Mouse (Mus musculus): ENCODE results near the gene Cd209b. TPM values are rescaled to one million over a fixed set of nuclear protein-coding genes. Genes with fewer than 3 reads are reported as not detected.

Gene Cd209b
- polyA plus RNA-seq (2012; rRNA removed), result 0.20 and 3.4 TPM in 2 replicates

GRCm38 (mm10) chr8:3926744-3927143, at the start of gene Cd209b:
Cd209b (minus strand) TSS chr8:3926844.
- Histone ChIP-seq H3K27me3 (ENCODE audit: control insufficient read depth, insufficient read depth, low read length) (no peaks in the 10 kb centered on the region), H3K4me1 (replicated peaks; ENCODE audit: control insufficient read depth, insufficient read depth, low read length) (no peaks in the 10 kb centered on the region), H3K27ac (ENCODE audit: control insufficient read depth, insufficient read depth, low read length) (no peak within 1 kb of the TSS), H3K36me3 (ENCODE audit: control insufficient read depth, insufficient read depth, low read length) (no peaks in the 10 kb centered on the region), H3K4me3 (ENCODE audit: control insufficient read depth, insufficient read depth, low read length) (no peak within 1 kb of the TSS)
- DNase-seq, result no peak
- WGBS, result 94% methylated on average over 3 of the region's 3 CpGs
- TF ChIP-seq CTCF (IDR thresholded peaks at IDR 0.05; ENCODE audit: borderline replicate concordance, control insufficient read depth, extremely low read depth, insufficient read depth, low read length, poor library complexity) (no peak), POLR2A (IDR thresholded peaks at IDR 0.05; ENCODE audit: control insufficient read depth, extremely low read depth, insufficient read depth, low read length, poor library complexity) (no peak)

GRCm38 (mm10) chr8:3956037-3956436, 29.4 kb upstream of the Cd209b start:
- WGBS, result 42% methylated on average over 1 of the region's 1 CpGs
- H3K4me1 ChIP-seq (replicated peaks; ENCODE audit: control insufficient read depth, insufficient read depth, low read length), result no peaks in the 10 kb centered on the region
- no peak for TF ChIP-seq POLR2A (IDR thresholded peaks at IDR 0.05; ENCODE audit: control insufficient read depth, extremely low read depth, insufficient read depth, low read length, poor library complexity)
- no peak for TF ChIP-seq CTCF (IDR thresholded peaks at IDR 0.05; ENCODE audit: borderline replicate concordance, control insufficient read depth, extremely low read depth, insufficient read depth, low read length, poor library complexity)

GRCm38 (mm10) chr8:3954646-3955045, 28.0 kb upstream of the Cd209b start, which contains the start of gene Cd209c:
Cd209c (minus strand) TSS chr8:3954746.
- Histone ChIP-seq H3K27ac (ENCODE audit: control insufficient read depth, insufficient read depth, low read length) (no peak within 1 kb of the TSS), H3K4me3 (ENCODE audit: control insufficient read depth, insufficient read depth, low read length) (no peak within 1 kb of the TSS), H3K27me3 (ENCODE audit: control insufficient read depth, insufficient read depth, low read length) (no peaks in the 10 kb centered on the region), H3K4me1 (replicated peaks; ENCODE audit: control insufficient read depth, insufficient read depth, low read length) (no peaks in the 10 kb centered on the region), H3K36me3 (ENCODE audit: control insufficient read depth, insufficient read depth, low read length) (no peaks in the 10 kb centered on the region)
- TF ChIP-seq CTCF (IDR thresholded peaks at IDR 0.05; ENCODE audit: borderline replicate concordance, control insufficient read depth, extremely low read depth, insufficient read depth, low read length, poor library complexity), result no peak
- WGBS, result 63% methylated on average over 1 of the region's 1 CpGs
- DNase-seq, result no peak

More at GRCm38 (mm10) chr8:3956037-3956436, 29.4 kb upstream of the Cd209b start:
- no peak for DNase-seq
- H3K27me3 ChIP-seq (ENCODE audit: control insufficient read depth, insufficient read depth, low read length), result no peaks in the 10 kb centered on the region
- no peak overlapping the region for H3K27ac ChIP-seq (ENCODE audit: control insufficient read depth, insufficient read depth, low read length)
- H3K4me3 ChIP-seq (ENCODE audit: control insufficient read depth, insufficient read depth, low read length), result no peak overlapping the region
- H3K36me3 ChIP-seq (ENCODE audit: control insufficient read depth, insufficient read depth, low read length), result no peaks in the 10 kb centered on the region

- Histone ChIP-seq H3K27ac (ENCODE audit: control insufficient read depth, insufficient read depth, low read length) (no peak overlapping the region), H3K27me3 (ENCODE audit: control insufficient read depth, insufficient read depth, low read length) (no peaks in the 10 kb centered on the region), H3K4me1 (replicated peaks; ENCODE audit: control insufficient read depth, insufficient read depth, low read length) (no peaks in the 10 kb centered on the region), H3K4me3 (ENCODE audit: control insufficient read depth, insufficient read depth, low read length) (no peak overlapping the region), H3K36me3 (ENCODE audit: control insufficient read depth, insufficient read depth, low read length) (no peaks in the 10 kb centered on the region)
- WGBS, result 43% methylated on average over 3 of the region's 3 CpGs
- no peak for DNase-seq
- TF ChIP-seq CTCF (IDR thresholded peaks at IDR 0.05; ENCODE audit: borderline replicate concordance, control insufficient read depth, extremely low read depth, insufficient read depth, low read length, poor library complexity) (no peak), POLR2A (IDR thresholded peaks at IDR 0.05; ENCODE audit: control insufficient read depth, extremely low read depth, insufficient read depth, low read length, poor library complexity) (no peak)
Observed at GRCm38 (mm10) chr8:3940023-3940422, 13.4 kb upstream of the Cd209b start.

- no peak for DNase-seq
- no peak within 1 kb of the TSS for H3K4me3 ChIP-seq (ENCODE audit: control insufficient read depth, insufficient read depth, low read length)
- no peak within 1 kb of the TSS for H3K27ac ChIP-seq (ENCODE audit: control insufficient read depth, insufficient read depth, low read length)
- H3K4me1 ChIP-seq (replicated peaks; ENCODE audit: control insufficient read depth, insufficient read depth, low read length), result no peaks in the 10 kb centered on the region
- WGBS, result 68% methylated on average over 4 of the region's 4 CpGs
- H3K27me3 ChIP-seq (ENCODE audit: control insufficient read depth, insufficient read depth, low read length), result no peaks in the 10 kb centered on the region
- no peaks in the 10 kb centered on the region for H3K36me3 ChIP-seq (ENCODE audit: control insufficient read depth, insufficient read depth, low read length)
- no peak for TF ChIP-seq POLR2A (IDR thresholded peaks at IDR 0.05; ENCODE audit: control insufficient read depth, extremely low read depth, insufficient read depth, low read length, poor library complexity)
- no peak for TF ChIP-seq CTCF (IDR thresholded peaks at IDR 0.05; ENCODE audit: borderline replicate concordance, control insufficient read depth, extremely low read depth, insufficient read depth, low read length, poor library complexity)
Observed at GRCm38 (mm10) chr8:3878455-3878854, 48.2 kb downstream of the Cd209b start, which contains the start of gene Cd209d. Cd209d (minus strand) TSS chr8:3878555.

GRCm38 (mm10) chr8:3876121-3876520, 50.5 kb downstream of the Cd209b start:
- Histone ChIP-seq H3K4me3 (ENCODE audit: control insufficient read depth, insufficient read depth, low read length) (no peak overlapping the region), H3K27ac (ENCODE audit: control insufficient read depth, insufficient read depth, low read length) (no peak overlapping the region), H3K4me1 (replicated peaks; ENCODE audit: control insufficient read depth, insufficient read depth, low read length) (no peaks in the 10 kb centered on the region), H3K27me3 (ENCODE audit: control insufficient read depth, insufficient read depth, low read length) (no peaks in the 10 kb centered on the region), H3K36me3 (ENCODE audit: control insufficient read depth, insufficient read depth, low read length) (no peaks in the 10 kb centered on the region)
- 96% methylated on average over 2 of the region's 2 CpGs for WGBS
- DNase-seq, result no peak
- no peak for TF ChIP-seq POLR2A (IDR thresholded peaks at IDR 0.05; ENCODE audit: control insufficient read depth, extremely low read depth, insufficient read depth, low read length, poor library complexity)
- TF ChIP-seq CTCF (IDR thresholded peaks at IDR 0.05; ENCODE audit: borderline replicate concordance, control insufficient read depth, extremely low read depth, insufficient read depth, low read length, poor library complexity), result no peak

Other genes with a start within 250 kb of the Cd209b start
- 5.8 and 8.0 TPM in 2 replicates for gene Fcer2a, start 232.7 kb downstream of the Cd209b start, polyA plus RNA-seq (2012; rRNA removed)
- 0.09 TPM in 1 of 2 replicates, not detected in the other for gene Clec4g, start 206.2 kb downstream of the Cd209b start, polyA plus RNA-seq (2012; rRNA removed)
- gene Cd209a, start 177.9 kb downstream of the Cd209b start, polyA plus RNA-seq (2012; rRNA removed), result 0.89 and 2.2 TPM in 2 replicates
- 0.60 and 0.81 TPM in 2 replicates for gene Cd209e, start 72.5 kb downstream of the Cd209b start, polyA plus RNA-seq (2012; rRNA removed)
- gene Cd209d, start 48.3 kb downstream of the Cd209b start, polyA plus RNA-seq (2012; rRNA removed), result 3.1 and 4.3 TPM in 2 replicates
- gene Cd209c, start 27.9 kb upstream of the Cd209b start, polyA plus RNA-seq (2012; rRNA removed), result 0.36 and 0.52 TPM in 2 replicates
- gene Cd209f, start 179.0 kb upstream of the Cd209b start, polyA plus RNA-seq (2012; rRNA removed), result 8.4 and 10.0 TPM in 2 replicates
- gene Cd209g, start 207.3 kb upstream of the Cd209b start, polyA plus RNA-seq (2012; rRNA removed), result 5.7 and 8.9 TPM in 2 replicates
- 48.3 and 64.2 TPM in 2 replicates for gene Evi5l, start 239.7 kb upstream of the Cd209b start, polyA plus RNA-seq (2012; rRNA removed)